Mouse (Mus musculus) kidney, postnatal 36 days (tissue): ENCODE data around the gene Yipf4.

Source experiments
- DNase-seq, 2 experiments: peaks; one replicate each; pipeline ENCODE4 v3.0.0; 2021 to 2022; ENCODE audit warnings: mixed read lengths in 2 of 2

The Yipf4 gene

GRCm38 (mm10) chr17:74526806-74527653 is 37.7 kb downstream of the Yipf4 start:
- no peak for DNase-seq

GRCm38 (mm10) chr17:74527729-74528607 is 38.7 kb downstream of the Yipf4 start, which contains the start of gene Birc6:
Birc6 (plus strand) TSS chr17:74528295.
- peak; percentile 100 for DNase-seq

GRCm38 (mm10) chr17:74528648-74529532 is 39.6 kb downstream of the Yipf4 start:
- no peak for DNase-seq

- DNase-seq: peak in 1 of 2 experiments; percentile 11
Measured at GRCm38 (mm10) chr17:74529533-74529824, 40.2 kb downstream of the Yipf4 start.

- DNase-seq: no peak
Measured at GRCm38 (mm10) chr17:74534971-74535370, 45.7 kb downstream of the Yipf4 start.

- DNase-seq: peak in 1 of 2 experiments; percentile 10
Measured at GRCm38 (mm10) chr17:74537526-74537925, 48.2 kb downstream of the Yipf4 start.

DNA sequence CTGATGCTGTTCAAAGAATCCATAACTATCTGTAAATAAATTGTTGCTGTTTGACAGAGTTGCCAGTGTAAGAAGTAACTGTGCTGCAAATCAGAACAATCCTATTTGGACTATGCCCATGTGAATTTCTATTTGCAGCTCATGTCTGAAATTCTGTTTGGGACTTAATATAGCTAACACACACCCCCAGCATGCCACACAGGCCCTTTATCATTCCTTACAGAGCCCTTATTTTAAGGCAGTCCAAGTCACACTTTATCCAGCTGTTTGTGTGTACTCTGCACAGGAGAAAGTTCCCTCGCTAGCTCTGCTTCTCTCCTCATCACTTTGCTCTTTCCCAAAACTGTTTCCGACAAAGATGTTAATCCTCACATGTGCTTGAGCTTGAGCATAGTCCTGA is 54.3 kb downstream of the Yipf4 start:
- no peak for DNase-seq
